Mouse (Mus musculus): ENCODE results near the gene March1.

GRCm38 (mm10) chr8:65966502-65967222 lies 349.0 kb downstream of the March1 start:
- no peak for TF ChIP-seq CTCF (IDR thresholded peaks at IDR 0.05; ENCODE audit: borderline replicate concordance, insufficient read depth, low read length)
- no peak for TF ChIP-seq POLR2A (IDR thresholded peaks at IDR 0.05; ENCODE audit: low read depth, low read length)

Measured in embryonic fibroblast, embryonic 13.5 days (primary cell).